Mouse (Mus musculus) myocyte (in vitro differentiated cells): ENCODE data around the gene Adamtsl4.

Source experiments
- MYOG ChIP-seq, 3 experiments: IDR thresholded peaks; one replicate each; pipeline ENCODE4 v1.6.1; 2011; ENCODE audit warnings: control low read depth in 2 of 3, low read depth in 2 of 3, mild to moderate bottlenecking in 2 of 3; ENCODE audit not compliant: insufficient read length in 2 of 3, control insufficient read depth in 1 of 3, insufficient read depth in 1 of 3
- POLR2A ChIP-seq: IDR thresholded peaks from one replicate; pipeline ENCODE4 v1.6.1; 2011; ENCODE audit warnings: low read depth, mild to moderate bottlenecking, control low read depth, moderate library complexity; ENCODE audit not compliant: insufficient read length
- POLR2AphosphoS2 ChIP-seq: IDR thresholded peaks from one replicate; pipeline ENCODE4 v1.6.1; 2011; ENCODE audit warnings: low read depth, control low read depth; ENCODE audit not compliant: insufficient read length

GRCm38 (mm10) chr3:95684846-95685245 lies 2.9 kb downstream of the Adamtsl4 start:
- TF ChIP-seq POLR2A (no peak), MYOG (IDR thresholded peaks at IDR 0.05; ENCODE audit: control insufficient read depth in 1 of 3, insufficient read depth in 1 of 3, insufficient read length in 2 of 3, low read depth in 2 of 3) (no peak), POLR2AphosphoS2 (peak; percentile 16)
